Mouse (Mus musculus) brain, embryonic 14.5 days (tissue): ENCODE data around the gene Prr5l.

Experiments used
- CTCF ChIP-seq: fragments of 200-500 bp; IDR thresholded peaks from 2 replicates; pipeline ENCODE4 v1.5.1; 2012; ENCODE audit warnings: inconsistent platforms, mild to moderate bottlenecking, moderate library complexity, borderline replicate concordance; ENCODE audit not compliant: insufficient read depth, insufficient read length; ENCODE audit errors: extremely low read depth
- POLR2A ChIP-seq: fragments of 200-500 bp; IDR thresholded peaks from 2 replicates; pipeline ENCODE4 v1.6.1; 2012; ENCODE audit warnings: mild to moderate bottlenecking, inconsistent platforms, borderline replicate concordance; ENCODE audit not compliant: poor library complexity, insufficient read depth, insufficient read length, severe bottlenecking; ENCODE audit errors: extremely low read depth

DNA sequence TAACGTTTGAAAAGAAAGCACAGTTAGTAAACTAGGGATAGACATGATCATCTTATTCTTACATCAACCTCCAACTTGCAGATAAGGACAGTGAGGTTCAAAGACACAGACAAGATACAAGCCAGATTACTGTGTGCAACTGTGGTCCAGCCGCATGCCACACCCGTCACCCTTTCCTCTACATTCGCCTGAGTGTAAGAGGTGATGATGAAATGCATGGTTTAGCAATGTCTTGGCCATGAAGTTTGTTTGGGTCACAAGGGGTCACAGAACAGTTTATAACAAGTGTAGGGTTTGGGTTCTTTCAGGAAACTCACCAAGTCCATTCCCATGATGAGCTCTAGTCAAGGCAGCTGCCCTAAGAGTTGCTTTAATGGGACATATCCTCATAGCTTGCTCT, 14.1 kb downstream of the Prr5l start:
- TF ChIP-seq CTCF (no peak), POLR2A (no peak)
